Comparison of ENCODE assay signal across 18 mouse cellular contexts in the genomic region with DNA sequence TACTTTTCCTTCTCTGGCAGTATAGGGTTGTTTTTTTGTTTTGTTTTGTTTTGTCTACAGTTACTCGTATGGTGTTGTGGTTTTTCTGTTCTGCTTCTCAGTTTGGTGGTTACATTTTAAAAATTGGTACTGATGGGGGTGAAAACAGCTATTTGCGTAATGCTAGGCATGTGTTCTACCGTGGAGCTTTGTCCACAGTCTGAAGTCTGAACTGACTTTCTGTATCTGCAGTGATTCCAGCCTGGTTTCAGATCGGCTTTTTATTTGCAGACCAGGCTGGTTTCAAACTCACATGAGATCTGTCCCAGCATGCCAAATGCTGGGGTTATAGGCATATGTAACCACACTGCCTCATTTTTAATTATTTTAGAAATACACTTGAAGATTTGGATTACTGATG. TPM values are rescaled to one million over a fixed set of nuclear protein-coding genes. Genes with fewer than 3 reads are reported as not detected.
DNase-seq lines count a peak whose midpoint lies in the region; ATAC-seq and TF ChIP-seq lines count a peak whose summit lies in the region.
"Had no signal": no experiment of that assay in that cellular context is flagged by ENCODE, and none has a peak within 500 bp of the region (broad histone marks: within the 10 kb centered on the region; RNA-seq: fewer than 3 reads in every experiment).

No protein-coding gene starts in this region.

- no peak overlapping the region for H3K9ac ChIP-seq in embryonic facial prominence, embryonic 12.5 days
- H3K9ac ChIP-seq in limb, embryonic 12.5 days (replicated peaks): no peak overlapping the region
- H3K9ac ChIP-seq in stomach, embryonic 14.5 days (replicated peaks; ENCODE audit: low read depth, low read length): no peak overlapping the region
- H3K9ac ChIP-seq in stomach, postnatal 0 days (ENCODE audit: low read length): no peak overlapping the region

- no peak for DNase-seq in embryonic facial prominence, embryonic 10.5 days (ENCODE audit: low spot score)
- DNase-seq in limb, embryonic 10.5 days (ENCODE audit: low spot score): no peak
- no peak for DNase-seq in stomach, postnatal 0 days (ENCODE audit: low spot score)
- peak; percentile 21 for DNase-seq in splenic B cell, adult 2 months (ENCODE audit: low read depth, low spot score)
- no peak for DNase-seq in cerebellum, adult 11 months
- DNase-seq: adrenal gland, postnatal 25 days; cerebellum, adult 11-12 months; heart, adult 11 months; layer of hippocampus, adult 9-11 months had no signal

- no peak overlapping the region for H3K27ac ChIP-seq in embryonic facial prominence, embryonic 12.5 days
- H3K27ac ChIP-seq in embryonic facial prominence, embryonic 10.5 days (replicated peaks): no peak overlapping the region
- H3K27ac ChIP-seq in limb, embryonic 12.5 days: no peak overlapping the region
- no peak overlapping the region for H3K27ac ChIP-seq in limb, embryonic 10.5 days
- no peak overlapping the region for H3K27ac ChIP-seq in stomach, embryonic 14.5 days (ENCODE audit: low read length)
- no peak overlapping the region for H3K27ac ChIP-seq in stomach, postnatal 0 days (replicated peaks)
- H3K27ac ChIP-seq: kidney, postnatal 0 days had no signal

- no peak for TF ChIP-seq EP300 in stomach, postnatal 0 days (optimal IDR thresholded peaks at IDR 0.05)

- WGBS in embryonic facial prominence, embryonic 12.5 days: 81% methylated on average over 4 of the region's 4 CpGs
- 90% methylated on average over 4 of the region's 4 CpGs for WGBS in embryonic facial prominence, embryonic 10.5 days
- whole genome bisulfite sequencing in limb, embryonic 12.5 days: 80% methylated on average over 4 of the region's 4 CpGs
- WGBS in limb, embryonic 10.5 days: 88% methylated on average over 4 of the region's 4 CpGs
- WGBS in stomach, embryonic 14.5 days: 80% methylated on average over 4 of the region's 4 CpGs
- 71% methylated on average over 4 of the region's 4 CpGs for WGBS in stomach, postnatal 0 days

- H3K4me3 ChIP-seq in embryonic facial prominence, embryonic 12.5 days: no peak overlapping the region
- no peak overlapping the region; the same call in 1 of the 2 replicates for H3K4me3 ChIP-seq in embryonic facial prominence, embryonic 10.5 days
- no peak overlapping the region for H3K4me3 ChIP-seq in limb, embryonic 12.5 days (replicated peaks)
- H3K4me3 ChIP-seq in limb, embryonic 10.5 days: no peak overlapping the region
- H3K4me3 ChIP-seq in stomach, embryonic 14.5 days (ENCODE audit: low read depth, low read length): no peak overlapping the region
- H3K4me3 ChIP-seq in stomach, postnatal 0 days (ENCODE audit: low read depth, low read length): no peak overlapping the region

- no peaks in the 10 kb centered on the region for H3K27me3 ChIP-seq in embryonic facial prominence, embryonic 12.5 days
- no peaks in the 10 kb centered on the region for H3K27me3 ChIP-seq in embryonic facial prominence, embryonic 10.5 days (replicated peaks; ENCODE audit: low read depth, poor library complexity, severe bottlenecking)
- H3K27me3 ChIP-seq in limb, embryonic 12.5 days: no peaks in the 10 kb centered on the region
- H3K27me3 ChIP-seq in limb, embryonic 10.5 days (ENCODE audit: low read depth, poor library complexity, severe bottlenecking): no peaks in the 10 kb centered on the region
- no peaks in the 10 kb centered on the region for H3K27me3 ChIP-seq in stomach, embryonic 14.5 days (ENCODE audit: control insufficient read depth, insufficient read depth, low read length)
- H3K27me3 ChIP-seq in stomach, postnatal 0 days (ENCODE audit: control insufficient read depth, insufficient read depth, low read length): no peaks in the 10 kb centered on the region
- no peaks in the 10 kb centered on the region for H3K27me3 ChIP-seq in splenic B cell, adult 2 months (ENCODE audit: control insufficient read depth, insufficient read depth, low read length, poor library complexity, severe bottlenecking)
- H3K27me3 ChIP-seq: megakaryocyte, embryonic 14.5 days had no signal

- no peak for TF ChIP-seq CTCF in stomach, postnatal 0 days (IDR thresholded peaks at IDR 0.05; ENCODE audit: low read depth)

- H3K4me2 ChIP-seq in embryonic facial prominence, embryonic 12.5 days (replicated peaks): peak overlapping the region; percentile 62; the same call in 1 of the 2 replicates
- H3K4me2 ChIP-seq in limb, embryonic 12.5 days: peak overlapping the region; percentile 65; the same call in 1 of the 2 replicates
- peak overlapping the region; percentile 50; the same call in 1 of the 2 replicates for H3K4me2 ChIP-seq in stomach, embryonic 14.5 days (replicated peaks; ENCODE audit: low read depth, low read length)
- H3K4me2 ChIP-seq in stomach, postnatal 0 days (replicated peaks; ENCODE audit: low read depth): no peak overlapping the region

- no peak for ATAC-seq in embryonic facial prominence, embryonic 12.5 days (ENCODE audit: insufficient number of reproducible peaks, insufficient read depth, low FRiP score, low TSS enrichment)
- no peak for ATAC-seq in limb, embryonic 12.5 days (ENCODE audit: insufficient number of reproducible peaks, insufficient read depth, low FRiP score, low TSS enrichment, low read depth)
- no peak for ATAC-seq in stomach, embryonic 14.5 days (ENCODE audit: insufficient number of reproducible peaks, insufficient read depth, low FRiP score, low read depth)
- ATAC-seq in stomach, postnatal 0 days (ENCODE audit: low FRiP score, low TSS enrichment): no peak
- ATAC-seq: hindbrain, embryonic 16.5 days; lung, postnatal 0 days had no signal

- H3K9me3 ChIP-seq in embryonic facial prominence, embryonic 12.5 days: no peaks in the 10 kb centered on the region
- no peaks in the 10 kb centered on the region for H3K9me3 ChIP-seq in embryonic facial prominence, embryonic 10.5 days
- H3K9me3 ChIP-seq in limb, embryonic 12.5 days: no peaks in the 10 kb centered on the region
- H3K9me3 ChIP-seq in limb, embryonic 10.5 days (replicated peaks): no peaks in the 10 kb centered on the region
- no peaks in the 10 kb centered on the region for H3K9me3 ChIP-seq in stomach, embryonic 14.5 days (ENCODE audit: control insufficient read depth, low read depth, low read length)
- no peaks in the 10 kb centered on the region for H3K9me3 ChIP-seq in stomach, postnatal 0 days (ENCODE audit: control insufficient read depth, low read length)
- H3K9me3 ChIP-seq: forebrain, embryonic 10.5 days; G1E; megakaryocyte, embryonic 14.5 days had no signal

- H3K4me1 ChIP-seq in embryonic facial prominence, embryonic 12.5 days: peaks cover 6% of the 10 kb centered on the region; the same call in 1 of the 2 replicates
- peaks cover 5% of the 10 kb centered on the region for H3K4me1 ChIP-seq in embryonic facial prominence, embryonic 10.5 days
- H3K4me1 ChIP-seq in limb, embryonic 12.5 days (replicated peaks): no peaks in the 10 kb centered on the region; the same call in 1 of the 2 replicates
- H3K4me1 ChIP-seq in limb, embryonic 10.5 days: peaks cover 8% of the 10 kb centered on the region; the same call in 1 of the 2 replicates
- H3K4me1 ChIP-seq in stomach, embryonic 14.5 days (ENCODE audit: control insufficient read depth, insufficient read depth, low read length): no peaks in the 10 kb centered on the region
- H3K4me1 ChIP-seq in stomach, postnatal 0 days (replicated peaks; ENCODE audit: control insufficient read depth, insufficient read depth): 0 out of 2 replicates have a peak, but pooled peaks cover 2% of the 10 kb centered on the region

- H3K36me3 ChIP-seq in embryonic facial prominence, embryonic 12.5 days: peaks cover 14% of the 10 kb centered on the region
- peaks cover 46% of the 10 kb centered on the region for H3K36me3 ChIP-seq in embryonic facial prominence, embryonic 10.5 days (replicated peaks)
- peaks cover 34% of the 10 kb centered on the region for H3K36me3 ChIP-seq in limb, embryonic 12.5 days
- H3K36me3 ChIP-seq in limb, embryonic 10.5 days: peaks cover 36% of the 10 kb centered on the region
- peaks cover 8% of the 10 kb centered on the region; the same call in 1 of the 2 replicates for H3K36me3 ChIP-seq in stomach, embryonic 14.5 days (ENCODE audit: control insufficient read depth, insufficient read depth, low read length)
- H3K36me3 ChIP-seq in stomach, postnatal 0 days (ENCODE audit: control insufficient read depth, insufficient read depth, low read length): no peaks in the 10 kb centered on the region
- H3K36me3 ChIP-seq in splenic B cell, adult 2 months (ENCODE audit: control insufficient read depth, insufficient read depth, low read length, poor library complexity, severe bottlenecking): no peaks in the 10 kb centered on the region; the same call in 1 of the 2 replicates

RNA-seq across cellular contexts. Expression of a gene that starts 36.3 kb away (rescaled TPM):
- polyA plus RNA-seq in embryonic facial prominence, embryonic 12.5 days (2016; fragmentation: Nextera tagmentation; extraction: Ambion mirVana): 3.2 and 3.3 TPM in 2 replicates
- polyA plus RNA-seq in embryonic facial prominence, embryonic 10.5 days (2016; fragmentation: Nextera tagmentation; extraction: Ambion mirVana): 2.5 and 2.8 TPM in 2 replicates
- polyA plus RNA-seq in limb, embryonic 12.5 days (2016; fragmentation: Nextera tagmentation; extraction: Ambion mirVana): 2.6 and 3.0 TPM in 2 replicates
- 1.8 and 2.5 TPM in 2 replicates for polyA plus RNA-seq in limb, embryonic 10.5 days (2016; fragmentation: Nextera tagmentation; extraction: Ambion mirVana)
- 3.1 and 3.4 TPM in 2 replicates for polyA plus RNA-seq in stomach, embryonic 14.5 days (2014; fragmentation: Nextera tagmentation; extraction: Ambion mirVana)
- polyA plus RNA-seq in stomach, postnatal 0 days (2015; fragmentation: Nextera tagmentation; extraction: Ambion mirVana): 0.50 and 0.62 TPM in 2 replicates
